8 mouse cellular contexts compared by ENCODE assay signal in the genomic region with DNA sequence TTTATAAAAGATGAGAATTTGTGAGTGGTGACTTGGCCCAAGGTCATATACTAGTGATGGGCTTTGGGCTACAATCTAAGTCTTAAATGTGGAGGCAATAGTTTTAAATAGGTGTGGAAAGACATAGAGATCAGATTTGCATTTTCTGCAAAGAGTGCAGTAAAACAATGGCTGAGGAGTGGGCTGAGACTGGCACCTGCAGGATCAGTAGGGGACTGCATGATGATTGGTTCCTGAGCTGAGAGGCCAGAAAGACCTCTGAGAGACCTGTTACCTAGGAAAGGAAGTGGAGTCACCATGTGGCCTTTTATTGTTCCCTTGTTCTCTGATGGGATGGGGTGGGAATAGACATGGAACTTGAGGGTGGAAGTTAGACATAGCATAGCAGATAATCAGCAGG. TPM values are rescaled to one million over a fixed set of nuclear protein-coding genes. Genes with fewer than 3 reads are reported as not detected.
DNase-seq lines count a peak whose midpoint lies in the region; ATAC-seq and TF ChIP-seq lines count a peak whose summit lies in the region.

No protein-coding gene starts in this region.

- DNase-seq in adrenal gland, postnatal 14 days, result peak; percentile 28
- no peak for DNase-seq in adrenal gland, postnatal 4 days (ENCODE audit: low spot score in 2 of 2)
- no peak for DNase-seq in liver, embryonic 14.5 days (ENCODE audit: low read depth in 3 of 3, low spot score in 3 of 3)
- no peak for DNase-seq in liver, embryonic 11.5 days (ENCODE audit: low spot score)
- peak; percentile 32 for DNase-seq in limb, embryonic 10.5 days (ENCODE audit: low spot score)
- DNase-seq in layer of hippocampus, adult 11-12 months (ENCODE audit: low spot score), result no peak

- H3K36me3 ChIP-seq in liver, embryonic 14.5 days (replicated peaks; ENCODE audit: control insufficient read depth, insufficient read depth, low read depth), result no peaks in the 10 kb centered on the region
- H3K36me3 ChIP-seq in liver, embryonic 11.5 days (ENCODE audit: control insufficient read depth, insufficient read depth, low read length), result no peaks in the 10 kb centered on the region
- peaks cover 9% of the 10 kb centered on the region; the same call in 1 of the 2 replicates for H3K36me3 ChIP-seq in limb, embryonic 10.5 days

- no peak for TF ChIP-seq POLR2A in bone marrow, adult 2 months (IDR thresholded peaks at IDR 0.05; ENCODE audit: borderline replicate concordance, control insufficient read depth, low read depth, low read length)

- ATAC-seq in liver, embryonic 14.5 days (ENCODE audit: insufficient read depth), result no peak
- ATAC-seq in liver, embryonic 11.5 days (replicated peaks; ENCODE audit: low FRiP score), result no peak
- no peak for ATAC-seq in monocyte, adult 5-6 weeks (replicated peaks; ENCODE audit: insufficient number of reproducible peaks, low FRiP score, low TSS enrichment, poor library complexity, severe bottlenecking)

- H3K4me3 ChIP-seq in liver, embryonic 14.5 days (ENCODE audit: insufficient read depth in 1 of 2, low read depth in 2 of 2, low read length in 2 of 2), result no peak overlapping the region
- no peak overlapping the region for H3K4me3 ChIP-seq in liver, embryonic 11.5 days (ENCODE audit: low read depth, low read length)
- H3K4me3 ChIP-seq in bone marrow, adult 2 months (replicated peaks; ENCODE audit: control insufficient read depth, low read depth, low read length), result no peak overlapping the region
- no peak overlapping the region for H3K4me3 ChIP-seq in limb, embryonic 10.5 days

- no peak overlapping the region for H3K9ac ChIP-seq in liver, embryonic 14.5 days (replicated peaks)
- no peak overlapping the region for H3K9ac ChIP-seq in liver, embryonic 11.5 days (ENCODE audit: low read depth, low read length)

- no peak for TF ChIP-seq EP300 in liver, embryonic 14.5 days (IDR thresholded peaks at IDR 0.05; ENCODE audit: low read depth)

- no peaks in the 10 kb centered on the region for H3K9me3 ChIP-seq in liver, embryonic 14.5 days (ENCODE audit: control insufficient read depth, low read length)
- no peaks in the 10 kb centered on the region for H3K9me3 ChIP-seq in liver, embryonic 11.5 days (ENCODE audit: control insufficient read depth, low read length)
- peaks cover 8% of the 10 kb centered on the region; the same call in 1 of the 2 replicates for H3K9me3 ChIP-seq in limb, embryonic 10.5 days (replicated peaks)

- peaks cover 0 to 1% of the 10 kb centered on the region in 2 experiments; a peak in 3 of 4 replicates for H3K4me1 ChIP-seq in liver, embryonic 14.5 days (replicated peaks; ENCODE audit: control insufficient read depth in 2 of 2, insufficient read depth in 2 of 2, low read length in 1 of 2)
- no peaks in the 10 kb centered on the region for H3K4me1 ChIP-seq in liver, embryonic 11.5 days (replicated peaks; ENCODE audit: control insufficient read depth, insufficient read depth, low read length)
- H3K4me1 ChIP-seq in bone marrow, adult 2 months (ENCODE audit: control insufficient read depth, insufficient read depth, low read length), result no peaks in the 10 kb centered on the region
- no peaks in the 10 kb centered on the region for H3K4me1 ChIP-seq in limb, embryonic 10.5 days

- H3K27me3 ChIP-seq in liver, embryonic 14.5 days (ENCODE audit: control insufficient read depth, insufficient read depth, low read length), result peaks cover 12% of the 10 kb centered on the region
- H3K27me3 ChIP-seq in liver, embryonic 11.5 days (replicated peaks; ENCODE audit: control insufficient read depth, insufficient read depth, low read length), result no peaks in the 10 kb centered on the region; the same call in none of the 2 replicates
- H3K27me3 ChIP-seq in limb, embryonic 10.5 days (ENCODE audit: low read depth, poor library complexity, severe bottlenecking), result peaks cover 66% of the 10 kb centered on the region

- no peak overlapping the region for H3K4me2 ChIP-seq in liver, embryonic 14.5 days (ENCODE audit: low read depth)
- H3K4me2 ChIP-seq in liver, embryonic 11.5 days, result no peak overlapping the region

- H3K27ac ChIP-seq in liver, embryonic 14.5 days, result no peak overlapping the region
- H3K27ac ChIP-seq in liver, embryonic 11.5 days (ENCODE audit: low read depth, low read length), result no peak overlapping the region
- no peak overlapping the region for H3K27ac ChIP-seq in bone marrow, adult 2 months (ENCODE audit: control insufficient read depth, insufficient read depth, low read depth, low read length, poor library complexity)
- no peak overlapping the region for H3K27ac ChIP-seq in limb, embryonic 10.5 days

- peak; percentile 42 for TF ChIP-seq CTCF in liver, embryonic 14.5 days (IDR thresholded peaks at IDR 0.05; ENCODE audit: low read depth)
- peak; percentile 58 for TF ChIP-seq CTCF in bone marrow, adult 2 months (IDR thresholded peaks at IDR 0.05; ENCODE audit: control insufficient read depth, insufficient read depth, low read length)

RNA-seq across cellular contexts. Expression of a gene that starts 4.0 kb away (rescaled TPM):
- 20.3 and 25.0 TPM in 2 replicates for total RNA-seq in adrenal gland, postnatal 14 days (2021)
- total RNA-seq in adrenal gland, postnatal 4 days (2021), result 10 to 100 TPM; 21.6 to 23.5 TPM
- polyA plus RNA-seq in liver, embryonic 14.5 days (2012; rRNA removed), result 1.2 and 2.0 TPM in 2 replicates
- polyA plus RNA-seq in liver, embryonic 14.5 days (2014; fragmentation: Nextera tagmentation; extraction: Ambion mirVana), result 3.3 and 5.4 TPM in 2 replicates
- 8.5 and 9.1 TPM in 2 replicates for polyA plus RNA-seq in liver, embryonic 11.5 days (2014; fragmentation: Nextera tagmentation; extraction: Ambion mirVana)
- 6.6 and 24.8 TPM in 2 replicates for polyA plus RNA-seq in bone marrow, adult 2 months (2011; ENCODE audit: insufficient read depth, insufficient read length, low replicate concordance, missing spikeins)
- polyA plus RNA-seq in limb, embryonic 10.5 days (2016; fragmentation: Nextera tagmentation; extraction: Ambion mirVana), result 13.4 and 17.9 TPM in 2 replicates
- 103 to 180 TPM (median 145 TPM) in 3 replicates for total RNA-seq in monocyte, adult 5-6 weeks (2017)

RNA-seq across cellular contexts. Expression of a gene that starts 45.7 kb away (rescaled TPM):
- 25.4 and 33.8 TPM in 2 replicates for total RNA-seq in adrenal gland, postnatal 14 days (2021)
- total RNA-seq in adrenal gland, postnatal 4 days (2021), result 10 to 100 TPM; 33.0 to 34.3 TPM
- 5.1 and 10.4 TPM in 2 replicates for polyA plus RNA-seq in liver, embryonic 14.5 days (2012; rRNA removed)
- 8.7 and 9.6 TPM in 2 replicates for polyA plus RNA-seq in liver, embryonic 14.5 days (2014; fragmentation: Nextera tagmentation; extraction: Ambion mirVana)
- 31.4 and 37.6 TPM in 2 replicates for polyA plus RNA-seq in liver, embryonic 11.5 days (2014; fragmentation: Nextera tagmentation; extraction: Ambion mirVana)
- 52.8 and 63.6 TPM in 2 replicates for polyA plus RNA-seq in bone marrow, adult 2 months (2011; ENCODE audit: insufficient read depth, insufficient read length, low replicate concordance, missing spikeins)
- 68.1 and 70.2 TPM in 2 replicates for polyA plus RNA-seq in limb, embryonic 10.5 days (2016; fragmentation: Nextera tagmentation; extraction: Ambion mirVana)
- 45.9 to 89.8 TPM (median 70.6 TPM) in 3 replicates for total RNA-seq in monocyte, adult 5-6 weeks (2017)

Comparison
In these comparisons a context has a peak if more than half of its experiments do, and no peak if none do; other contexts are left out.
1. DNase-seq: peak in adrenal gland, postnatal 14 days (single experiment) and limb, embryonic 10.5 days (single experiment); none in adrenal gland, postnatal 4 days (0 of 2), liver, embryonic 14.5 days (0 of 3), liver, embryonic 11.5 days (single experiment) and layer of hippocampus, adult 11-12 months (single experiment).